Mouse (Mus musculus) gastrocnemius, postnatal 4 days (tissue): ENCODE measurements around the gene Pigyl. TPM values are rescaled to one million over a fixed set of nuclear protein-coding genes. Genes with fewer than 3 reads are reported as not detected.

Experiments
- DNase-seq, 2 experiments: peaks; one replicate each; pipeline ENCODE4 v3.0.0; 2021 to 2022; ENCODE audit warnings: low spot score in 2 of 2, mixed read lengths in 2 of 2
- microRNA-seq: library from miRNA; unstranded; fragments of <30 nt; microRNA quantifications from one replicate; pipeline ENCODE4 v1.2.0, GENCODE M21; 2021
- total RNA-seq, 2 experiments: library from RNA; stranded (reverse); gene quantifications; 2 replicates each; pipeline ENCODE4 v1.2.3; 2021

Pigyl gene
- total RNA-seq, 2 experiments from 2014 or later, result 34.3 to 34.6 TPM

DNA sequence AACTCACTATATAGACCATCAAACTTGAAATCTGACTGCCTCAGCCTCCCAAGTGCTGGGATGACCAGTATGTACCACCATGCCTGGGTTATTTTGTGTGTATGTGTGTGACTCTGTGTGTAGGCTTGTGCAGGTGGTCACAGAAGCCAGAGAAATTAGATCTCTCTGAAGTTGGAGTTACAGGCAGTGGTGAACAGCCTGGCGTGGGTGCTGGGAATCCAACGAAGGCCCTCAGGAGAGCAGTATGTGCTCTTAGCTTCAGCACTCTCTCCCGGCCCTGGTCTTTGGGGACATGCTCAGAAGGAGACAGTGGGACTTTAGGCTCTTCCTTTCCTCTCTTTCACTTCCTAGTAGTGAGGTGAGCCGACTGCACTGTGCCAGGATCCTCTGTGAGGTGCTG is 15.7 kb downstream of the Pigyl start:
- no peak for DNase-seq

DNA sequence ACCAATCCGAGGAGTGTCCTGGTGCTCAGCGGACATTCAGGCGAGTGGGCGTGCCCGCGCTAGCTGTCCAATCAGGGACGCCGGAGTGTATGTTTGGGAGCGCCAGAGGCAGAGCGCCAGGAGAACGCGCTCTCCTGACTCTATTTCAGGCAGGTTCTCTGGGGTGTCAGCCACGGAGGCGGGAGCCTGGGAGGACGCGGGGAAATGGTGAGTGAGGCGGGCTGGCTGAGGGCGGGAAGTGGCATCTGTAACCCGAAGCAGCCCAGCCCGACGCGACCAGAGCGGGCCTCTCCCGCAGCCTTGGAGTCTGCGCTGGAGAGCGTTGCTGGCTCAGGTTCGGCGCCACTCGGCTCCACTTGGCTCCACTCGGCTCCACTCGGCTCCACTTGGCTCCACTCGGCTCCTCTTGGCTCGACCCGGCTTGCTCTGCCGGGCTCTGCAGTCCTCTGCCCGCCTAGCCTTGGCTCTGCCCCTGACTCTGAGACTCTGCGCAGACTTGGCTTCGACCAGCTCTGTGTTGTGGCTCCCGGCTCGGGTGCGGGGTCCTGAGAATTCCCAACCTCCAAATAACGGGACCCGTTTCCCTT is 31.5 kb downstream of the Pigyl start, which contains the start of gene Zfp872:
TSS of gene Zfp872 (plus strand) at position 66 of the 587 bp plus-strand sequence.
- peak; percentile 18 to 52 for DNase-seq

DNA sequence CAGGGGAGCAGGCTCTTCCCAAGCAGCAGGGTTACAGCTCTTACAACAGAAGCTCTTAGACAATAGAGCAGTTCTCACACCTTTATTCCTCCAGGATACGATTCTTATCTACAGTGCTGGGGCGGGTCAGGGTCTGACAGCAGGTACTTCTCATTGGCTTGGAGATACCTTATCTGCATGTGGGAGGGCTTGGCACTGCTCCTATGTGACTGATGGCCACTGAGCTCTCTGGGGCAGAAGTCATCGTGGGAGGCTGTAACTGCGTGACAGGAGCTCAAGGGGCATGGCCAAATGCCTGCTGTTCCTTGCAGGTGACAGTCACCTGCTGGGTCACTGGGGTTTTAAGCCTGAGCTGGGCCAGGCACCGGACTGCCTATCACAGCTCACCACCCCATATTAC is 39.8 kb downstream of the Pigyl start:
- no peak for DNase-seq

Small RNA genes lying within 50 kb of the gene (microRNA-seq; reads per million reads assigned to microRNA genes)
- gene Mir7084, result not detected

Other genes starting within 250 kb of the Pigyl start
- gene Rab3d, start 238.7 kb upstream of the Pigyl start, total RNA-seq, result 10 to 100 TPM; 12.6 to 16.1 TPM
- 1 to 10 TPM in 1 of 2 experiments, under 1 TPM in 1; 0.98 to 1.3 TPM for gene Ccdc159, start 229.4 kb upstream of the Pigyl start, total RNA-seq
- gene Tmem205, start 229.3 kb upstream of the Pigyl start, total RNA-seq, result 10 to 100 TPM; 18.9 to 21.4 TPM
- 1 to 10 TPM; 4.4 to 4.8 TPM for gene Plppr2, start 219.8 kb upstream of the Pigyl start, total RNA-seq
- gene Swsap1, start 201.1 kb upstream of the Pigyl start, total RNA-seq, result 1 to 10 TPM; 5.2 to 6.3 TPM
- gene Epor, start 193.3 kb upstream of the Pigyl start, total RNA-seq, result 1 to 10 TPM; 6.5 to 7.5 TPM
- under 1 TPM; 0.21 to 0.22 TPM for gene Rgl3, start 167.4 kb upstream of the Pigyl start, total RNA-seq
- gene Ccdc151, start 154.2 kb upstream of the Pigyl start, total RNA-seq, result under 1 TPM in 1 of 2 experiments, not detected in 1; 0.23 TPM
- 10 to 100 TPM; 61.4 to 66.1 TPM for gene Prkcsh, start 154.0 kb upstream of the Pigyl start, total RNA-seq
- under 1 TPM; 0.08 to 0.12 TPM for gene Elavl3, start 104.8 kb upstream of the Pigyl start, total RNA-seq
- under 1 TPM in 1 of 2 experiments, not detected in 1; 0.54 TPM for gene Gm49318, start 85.6 kb upstream of the Pigyl start, total RNA-seq
- gene Zfp653, start 85.5 kb upstream of the Pigyl start, total RNA-seq, result 1 to 10 TPM; 5.6 to 7.4 TPM
- gene Ecsit, start 71.4 kb upstream of the Pigyl start, total RNA-seq, result 10 to 100 TPM; 33.7 to 36.0 TPM
- 1 to 10 TPM; 7.2 to 7.5 TPM for gene Cnn1, start 57.6 kb upstream of the Pigyl start, total RNA-seq
- gene Elof1, start 39.7 kb upstream of the Pigyl start, total RNA-seq, result 10 to 100 TPM; 54.4 to 54.9 TPM
- 1 to 10 TPM; 2.5 to 3.4 TPM for gene Acp5, start 21.1 kb upstream of the Pigyl start, total RNA-seq
- gene Zfp872, start 31.2 kb downstream of the Pigyl start, total RNA-seq, result not detected
- 10 to 100 TPM; 13.4 to 15.0 TPM for gene Zfp809, start 68.9 kb downstream of the Pigyl start, total RNA-seq
- under 1 TPM; 0.21 to 0.27 TPM for gene Zfp599, start 103.0 kb downstream of the Pigyl start, total RNA-seq
- 1 to 10 TPM; 4.2 to 5.2 TPM for gene Zfp810, start 150.8 kb downstream of the Pigyl start, total RNA-seq
- gene Anln, start 232.3 kb downstream of the Pigyl start, total RNA-seq, result 10 to 100 TPM; 25.9 to 26.3 TPM